Mouse (Mus musculus) forebrain, postnatal 0 days (tissue): ENCODE results near the gene Bcl7a. TPM values are rescaled to one million over a fixed set of nuclear protein-coding genes. Genes with fewer than 3 reads are reported as not detected.
A peak's percentile ranks its signal among the peaks of the same experiment; 100 is the strongest.

ENCODE experiments used
- ATAC-seq: fragments of 200-750 bp; cut with Nextera tagmentation; 2 replicates; pipeline ENCODE4 v1.8.0; 2017; ENCODE audit warnings: mild to moderate bottlenecking, moderate library complexity
- DNase-seq: peaks from one replicate; pipeline ENCODE4 v3.0.0-alpha.2; 2015
- H3K27ac ChIP-seq: fragments of 300-500 bp; sonication (generic); 2 replicates; pipeline ENCODE4 v1.5.1; 2014; ENCODE audit warnings: low read depth, mild to moderate bottlenecking, antibody characterized with exemption, low read length, moderate library complexity, mixed read lengths
- H3K27me3 ChIP-seq: fragments of 300-500 bp; sonication (generic); 2 replicates; pipeline ENCODE4 v1.6.1; 2014; ENCODE audit warnings: mild to moderate bottlenecking, low read length, mixed read lengths; ENCODE audit not compliant: insufficient read depth
- H3K36me3 ChIP-seq: fragments of 300-500 bp; sonication (generic); 2 replicates; pipeline ENCODE4 v1.6.1; 2014; ENCODE audit warnings: mild to moderate bottlenecking, moderate library complexity; ENCODE audit not compliant: insufficient read depth
- H3K4me1 ChIP-seq: fragments of 300-500 bp; sonication (generic); 2 replicates; pipeline ENCODE4 v1.6.1; 2014; ENCODE audit warnings: antibody characterized with exemption; ENCODE audit not compliant: insufficient read depth
- H3K4me2 ChIP-seq: fragments of 300-500 bp; sonication (generic); 2 replicates; pipeline ENCODE4 v1.6.1; 2014; ENCODE audit warnings: low read depth, mild to moderate bottlenecking, moderate library complexity
- H3K4me3 ChIP-seq: fragments of 300-500 bp; sonication (generic); 2 replicates; pipeline ENCODE4 v1.5.1; 2014; ENCODE audit warnings: low read depth, low read length, mixed read lengths
- H3K9ac ChIP-seq: fragments of 300-500 bp; sonication (generic); 2 replicates; pipeline ENCODE4 v1.6.1; 2014; ENCODE audit warnings: mild to moderate bottlenecking
- H3K9me3 ChIP-seq: fragments of 300-500 bp; sonication (generic); 2 replicates; pipeline ENCODE4 v1.6.1; 2016; ENCODE audit warnings: low read length
- CTCF ChIP-seq: sonication (generic); IDR thresholded peaks from 2 replicates; pipeline ENCODE4 v1.5.1; 2016; ENCODE audit warnings: antibody characterized with exemption, control low read depth, low read depth
- WGBS: fragments of 180-500 bp; shearing (Covaris S2); extraction: QIAGEN DNeasy Blood & Tissue Kit; methylation state at CpG from one replicate; pipeline ENCODE4 v1.1.7; 2014; 5-methylcytosine and 5-hydroxymethylcytosine counted together
- polyA plus RNA-seq: library from polyadenylated mRNA; unstranded; fragments of >200 nt; fragmentation: Nextera tagmentation; extraction: Ambion mirVana; gene quantifications from 2 replicates; pipeline ENCODE4 v1.2.1, GENCODE M21; 2015
- total RNA-seq: library from RNA; depleted of rRNA; stranded (reverse); fragments of >200 nt; gene quantifications from 2 replicates; pipeline ENCODE4 v1.2.3, GENCODE M21; 2014

The Bcl7a gene
- total and polyA plus RNA-seq, 2 experiments from 2014 or later: 38.3 to 56.0 TPM

DNA sequence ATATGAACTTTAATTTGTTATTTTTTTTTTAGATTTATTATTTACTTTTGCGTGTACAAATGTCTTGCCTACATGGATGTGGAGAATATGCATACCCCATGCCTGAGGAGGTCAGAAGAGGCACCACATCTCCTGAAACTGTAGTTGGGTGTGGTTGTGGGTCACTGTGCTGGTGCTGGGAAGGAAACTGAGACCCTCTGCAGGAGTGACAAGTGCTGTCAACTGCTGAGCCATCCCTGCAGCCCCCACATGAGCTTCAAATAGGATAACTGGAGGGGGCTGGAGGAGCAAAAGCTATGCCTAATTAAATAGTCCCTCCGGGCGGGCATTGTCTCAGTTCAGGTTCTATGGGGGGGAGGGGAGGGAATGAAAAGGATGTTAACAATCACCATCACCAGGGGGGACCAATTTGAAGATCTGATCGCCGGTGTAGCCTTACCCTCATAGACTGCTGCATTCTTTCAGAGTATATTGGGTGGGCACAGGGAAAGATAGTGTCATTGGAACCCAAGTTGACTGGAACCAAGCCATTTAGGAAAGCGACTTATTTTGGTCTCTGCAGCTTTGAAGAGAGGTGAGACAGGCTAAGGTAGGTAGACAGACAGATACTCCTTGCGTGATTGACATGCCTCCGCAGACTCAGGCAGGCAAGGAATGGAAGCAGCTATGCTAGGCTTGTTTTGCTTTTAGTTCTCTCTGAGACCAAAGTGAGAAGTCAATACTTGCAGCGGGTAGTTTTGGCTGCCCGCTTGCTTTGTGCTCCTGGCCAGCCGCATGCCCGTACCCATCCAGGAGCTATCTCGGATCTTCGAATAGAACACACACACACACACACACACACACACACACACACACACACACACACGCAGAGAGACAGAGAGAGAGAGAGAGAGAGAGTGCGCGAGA lies 47.2 kb downstream of the Bcl7a start:
- no peak for TF ChIP-seq CTCF
- DNase-seq (no peak), ATAC-seq (no peak)
- H3K4me3 ChIP-seq: peak overlapping the region; percentile 41
- H3K36me3 ChIP-seq: no peaks in the 10 kb centered on the region
- no peak overlapping the region for H3K27ac ChIP-seq
- WGBS: 2% methylated on average over 16 of the region's 17 CpGs
- peak overlapping the region; percentile 64 for H3K4me2 ChIP-seq
- H3K27me3 ChIP-seq: no peaks in the 10 kb centered on the region
- peaks cover 2% of the 10 kb centered on the region for H3K4me1 ChIP-seq
- H3K9ac ChIP-seq: peak overlapping the region; percentile 23; the same call in 1 of the 2 replicates
- H3K9me3 ChIP-seq: no peaks in the 10 kb centered on the region

DNA sequence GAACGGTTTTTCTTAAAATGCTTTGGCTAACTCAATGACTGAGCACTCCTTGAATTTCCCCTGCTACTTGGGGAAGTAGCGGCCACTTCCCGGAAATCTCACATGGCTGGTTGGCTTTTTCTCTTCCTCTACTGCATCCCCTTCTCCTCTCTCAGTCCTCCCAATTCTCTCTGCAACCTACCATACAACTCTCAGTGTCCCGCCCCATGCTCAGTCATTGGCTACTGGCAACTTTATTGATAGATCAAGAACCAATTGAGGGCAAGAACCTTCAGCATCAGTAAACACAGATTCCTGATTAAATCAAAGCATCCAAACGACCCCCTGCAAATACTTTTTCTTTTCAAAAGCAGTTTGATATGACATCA lies 47.8 kb downstream of the Bcl7a start:
- peaks cover 8% of the 10 kb centered on the region for H3K4me1 ChIP-seq
- peak overlapping the region; percentile 23; the same call in 1 of the 2 replicates for H3K9ac ChIP-seq
- 4% methylated on average over 5 of the region's 5 CpGs for WGBS
- H3K36me3 ChIP-seq: no peaks in the 10 kb centered on the region
- peak; percentile 71 for ATAC-seq
- no peaks in the 10 kb centered on the region for H3K27me3 ChIP-seq
- peak overlapping the region; percentile 64 for H3K4me2 ChIP-seq
- peak; percentile 87 for DNase-seq
- no peaks in the 10 kb centered on the region for H3K9me3 ChIP-seq
- no peak overlapping the region for H3K27ac ChIP-seq
- peak overlapping the region; percentile 41 for H3K4me3 ChIP-seq
- no peak for TF ChIP-seq CTCF

DNA sequence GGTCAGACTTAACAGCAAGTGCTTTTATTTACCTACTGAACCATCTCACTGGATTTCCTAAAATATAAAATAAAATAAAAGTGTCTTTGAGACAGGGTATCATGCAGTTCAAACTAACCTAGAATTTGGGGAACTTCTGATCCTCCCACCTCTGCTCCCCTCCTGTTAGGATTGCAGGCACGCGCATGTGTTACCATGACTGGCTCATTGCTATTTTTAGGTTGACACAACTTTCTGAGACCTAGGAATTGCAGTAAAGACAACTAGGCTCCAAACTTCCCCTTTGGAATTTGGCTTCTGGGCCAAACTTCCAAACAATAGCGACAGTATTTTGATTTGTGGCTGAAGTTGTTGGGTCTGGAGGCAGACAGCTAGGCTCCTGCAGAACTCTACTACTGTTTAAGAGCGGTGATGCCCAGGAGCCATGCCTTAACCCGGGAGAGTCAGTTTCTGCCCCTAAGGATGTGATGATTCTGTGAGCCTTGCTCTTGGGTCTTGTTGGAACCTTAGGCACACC lies 50.2 kb downstream of the Bcl7a start:
- H3K4me1 ChIP-seq: peaks cover 29% of the 10 kb centered on the region
- peak overlapping the region; percentile 95 for H3K4me3 ChIP-seq
- peak overlapping the region; percentile 71 for H3K27ac ChIP-seq
- H3K36me3 ChIP-seq: no peaks in the 10 kb centered on the region
- H3K4me2 ChIP-seq: peak overlapping the region; percentile 79
- no peak for TF ChIP-seq CTCF
- 20% methylated on average over 5 of the region's 5 CpGs for WGBS
- peak overlapping the region; percentile 91 for H3K9ac ChIP-seq
- no peaks in the 10 kb centered on the region for H3K27me3 ChIP-seq
- H3K9me3 ChIP-seq: no peaks in the 10 kb centered on the region
- ATAC-seq: 0 out of 2 replicates have a peak, but pooled peaks have one; percentile 0
- no peak for DNase-seq

DNA sequence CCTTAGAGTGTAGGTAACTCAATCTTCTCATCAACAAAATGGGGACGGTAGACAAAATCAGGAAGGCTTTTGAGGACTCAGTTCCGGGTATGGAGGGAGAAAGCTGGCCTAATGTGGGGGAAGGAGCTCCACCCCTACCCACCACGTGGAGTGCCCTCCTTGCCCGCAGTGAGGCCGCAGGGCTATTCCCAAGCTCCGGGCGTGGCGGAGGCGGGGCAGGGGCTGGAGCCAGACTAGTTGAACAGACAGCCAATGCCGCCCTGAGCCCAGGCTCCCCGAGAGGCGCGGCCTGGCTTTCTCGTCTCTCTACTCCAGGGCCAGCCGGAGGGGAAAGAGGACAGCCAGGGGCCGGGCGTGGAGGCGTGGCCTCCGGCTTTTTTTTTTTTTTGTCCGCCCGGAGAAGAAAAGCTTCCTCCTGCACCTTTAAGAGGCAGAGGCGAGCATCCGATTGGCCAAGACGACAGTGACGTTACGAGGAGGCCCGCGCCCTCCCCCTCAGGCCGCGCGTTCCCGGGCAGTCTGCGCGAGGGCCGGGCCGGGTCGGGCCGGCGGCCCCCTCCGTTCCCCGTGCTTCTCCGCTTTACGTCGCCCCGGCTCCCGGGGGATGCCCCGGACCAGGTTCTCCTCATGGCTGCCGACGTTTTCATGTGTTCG lies 50.8 kb downstream of the Bcl7a start, which contains the start of gene Mlxip:
Mlxip (plus strand) TSS at position 496 of the 654 bp plus-strand sequence.
- peaks cover 29% of the 10 kb centered on the region for H3K4me1 ChIP-seq
- peak; percentile 18 for TF ChIP-seq CTCF
- 0% methylated on average over 47 of the region's 50 CpGs for WGBS
- H3K9me3 ChIP-seq: no peaks in the 10 kb centered on the region
- peak; percentile 93 for DNase-seq
- peak within 1 kb of the TSS; percentile 79 for H3K4me2 ChIP-seq
- ATAC-seq: peak; percentile 96
- H3K4me3 ChIP-seq: peak within 1 kb of the TSS; percentile 95
- H3K36me3 ChIP-seq: no peaks in the 10 kb centered on the region
- peak within 1 kb of the TSS; percentile 71 for H3K27ac ChIP-seq
- H3K9ac ChIP-seq: peak within 1 kb of the TSS; percentile 91
- H3K27me3 ChIP-seq: no peaks in the 10 kb centered on the region

DNA sequence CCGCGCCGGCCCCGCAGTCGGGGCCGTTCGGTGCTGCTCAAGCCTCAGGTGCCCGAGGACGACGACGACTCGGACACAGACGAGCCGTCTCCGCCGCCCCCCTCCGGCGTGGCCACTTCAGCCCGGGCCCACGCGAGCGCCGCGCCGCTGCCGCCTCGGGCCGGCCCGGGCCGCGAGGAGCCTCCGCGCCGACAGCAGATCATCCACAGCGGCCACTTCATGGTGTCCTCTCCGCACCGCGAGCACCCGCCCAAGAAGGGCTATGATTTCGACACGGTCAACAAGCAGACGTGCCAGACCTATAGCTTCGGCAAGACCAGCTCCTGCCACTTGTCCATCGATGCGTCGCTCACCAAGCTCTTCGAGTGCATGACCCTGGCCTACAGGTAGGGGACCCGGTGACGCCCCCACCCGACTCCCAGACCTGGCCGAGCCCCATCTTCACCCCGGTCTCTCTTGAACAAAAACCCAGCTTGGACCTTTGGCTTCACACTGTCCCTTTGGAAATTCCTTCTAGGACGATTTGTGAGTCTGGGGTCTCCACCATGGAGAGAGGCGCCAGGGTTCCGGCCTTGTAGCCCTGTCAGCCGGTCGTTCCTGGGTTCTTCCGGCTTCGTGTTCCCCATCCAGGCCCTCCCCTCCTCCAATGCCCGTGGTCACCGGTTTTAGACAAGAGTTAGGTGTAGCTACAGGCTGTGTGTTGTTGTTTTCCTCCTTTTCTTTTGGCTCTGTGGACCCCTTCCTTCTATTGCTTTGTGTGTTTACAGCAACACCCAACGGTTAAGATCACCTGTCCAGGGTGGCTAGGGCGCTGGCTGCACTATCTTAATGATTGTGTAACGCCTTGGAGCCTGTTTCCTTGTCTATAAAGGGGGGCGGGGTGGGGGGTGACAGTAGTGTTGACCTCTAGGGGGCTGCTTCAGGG lies 51.6 kb downstream of the Bcl7a start:
- Histone ChIP-seq H3K27ac (peak overlapping the region; percentile 71), H3K4me3 (peak overlapping the region; percentile 95), H3K27me3 (no peaks in the 10 kb centered on the region), H3K36me3 (no peaks in the 10 kb centered on the region), H3K9me3 (no peaks in the 10 kb centered on the region), H3K4me1 (peaks cover 29% of the 10 kb centered on the region), H3K4me2 (peak overlapping the region; percentile 79), H3K9ac (peak overlapping the region; percentile 91)
- peak; percentile 17; the same call in 1 of the 2 replicates for TF ChIP-seq CTCF
- DNase-seq: no peak
- 1% methylated on average over 61 of the region's 65 CpGs for WGBS
- ATAC-seq: peak; percentile 12

DNA sequence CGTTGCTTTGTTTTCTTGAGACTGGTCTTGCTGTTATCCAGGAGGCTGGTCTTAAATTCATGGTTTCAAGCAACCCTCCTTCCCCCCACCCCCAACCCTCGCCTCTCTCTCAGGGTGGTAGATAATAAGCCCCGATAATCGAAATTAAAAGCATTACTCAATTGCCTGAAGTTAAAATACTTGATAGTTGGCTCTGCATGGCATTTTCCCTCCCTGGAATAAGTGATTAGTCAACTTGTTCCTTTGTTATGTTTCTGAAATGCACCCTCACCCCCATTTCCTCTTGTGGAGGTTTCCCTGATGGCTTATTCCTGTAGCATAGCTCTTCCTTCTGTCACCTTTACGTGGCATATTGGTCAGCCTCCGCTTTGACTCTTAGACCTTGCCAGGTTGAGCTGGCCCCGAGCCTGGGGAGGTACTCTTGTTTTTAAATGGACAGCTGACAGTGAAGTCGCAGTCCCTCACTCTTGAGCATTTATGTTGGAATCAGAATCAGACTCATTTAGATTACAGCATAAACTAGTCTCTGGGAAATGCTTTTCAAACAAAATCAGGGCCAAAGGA lies 53.3 kb downstream of the Bcl7a start:
- 45% methylated on average over 8 of the region's 8 CpGs for WGBS
- DNase-seq (no peak), ATAC-seq (no peak)
- no peaks in the 10 kb centered on the region for H3K36me3 ChIP-seq
- H3K27ac ChIP-seq: no peak overlapping the region
- no peaks in the 10 kb centered on the region for H3K27me3 ChIP-seq
- TF ChIP-seq CTCF: no peak
- H3K4me2 ChIP-seq: peak overlapping the region; percentile 79
- peaks cover 29% of the 10 kb centered on the region for H3K4me1 ChIP-seq
- peak overlapping the region; percentile 91 for H3K9ac ChIP-seq
- no peaks in the 10 kb centered on the region for H3K9me3 ChIP-seq
- H3K4me3 ChIP-seq: peak overlapping the region; percentile 95
